Mouse (Mus musculus): ENCODE measurements around the gene Mfsd13b. TPM values are rescaled to one million over a fixed set of nuclear protein-coding genes. Genes with fewer than 3 reads are reported as not detected.
"Not testable (repeated sequence)": the region's sequence is repeated elsewhere in the genome, so short reads cannot be mapped to it uniquely, and the experiment has no call there.

The Mfsd13b gene
- polyA plus RNA-seq, 1 experiment from 2014 or later: 0.50 TPM

- Histone ChIP-seq H3K4me2 (ENCODE audit: low read depth, low read length) (no peak overlapping the region), H3K27me3 (ENCODE audit: control insufficient read depth, insufficient read depth, low read length) (no peaks in the 10 kb centered on the region), H3K9me3 (replicated peaks; ENCODE audit: control insufficient read depth, low read length) (no peaks in the 10 kb centered on the region), H3K36me3 (ENCODE audit: control insufficient read depth, insufficient read depth) (peaks cover 45% of the 10 kb centered on the region), H3K27ac (ENCODE audit: low read length) (no peak overlapping the region), H3K9ac (ENCODE audit: low read length) (no peak overlapping the region), H3K4me3 (ENCODE audit: low read length) (no peak overlapping the region), H3K4me1 (ENCODE audit: control insufficient read depth, insufficient read depth, low read length) (no peaks in the 10 kb centered on the region)
- no peak for ATAC-seq (replicated peaks; ENCODE audit: extremely low read depth, insufficient read depth, low FRiP score)
- WGBS: 70% methylated on average over 8 of the region's 8 CpGs
Measured at GRCm38 (mm10) chr7:120943936-120944509, 38.3 kb upstream of the Mfsd13b start.

GRCm38 (mm10) chr7:120953591-120953990 is 28.7 kb upstream of the Mfsd13b start:
- H3K4me1 ChIP-seq (ENCODE audit: control insufficient read depth, insufficient read depth, low read length); H3K4me2 ChIP-seq (ENCODE audit: low read depth, low read length); H3K9me3 ChIP-seq (replicated peaks; ENCODE audit: control insufficient read depth, low read length); H3K9ac ChIP-seq (ENCODE audit: low read length); H3K4me3 ChIP-seq (ENCODE audit: low read length); ATAC-seq (replicated peaks; ENCODE audit: extremely low read depth, insufficient read depth, low FRiP score); H3K27ac ChIP-seq (ENCODE audit: low read length); H3K27me3 ChIP-seq (ENCODE audit: control insufficient read depth, insufficient read depth, low read length): not testable (repeated sequence)
- 82% methylated on average over 7 of the region's 7 CpGs for WGBS
- peaks cover 21% of the 10 kb centered on the region for H3K36me3 ChIP-seq (ENCODE audit: control insufficient read depth, insufficient read depth)

GRCm38 (mm10) chr7:120960116-120960515 is 22.2 kb upstream of the Mfsd13b start:
- Histone ChIP-seq H3K36me3 (ENCODE audit: control insufficient read depth, insufficient read depth) (peaks cover 20% of the 10 kb centered on the region), H3K9ac (ENCODE audit: low read length) (no peak overlapping the region), H3K27ac (ENCODE audit: low read length) (no peak overlapping the region), H3K27me3 (ENCODE audit: control insufficient read depth, insufficient read depth, low read length) (no peaks in the 10 kb centered on the region), H3K4me3 (ENCODE audit: low read length) (no peak overlapping the region), H3K4me2 (ENCODE audit: low read depth, low read length) (no peak overlapping the region), H3K9me3 (replicated peaks; ENCODE audit: control insufficient read depth, low read length) (no peaks in the 10 kb centered on the region), H3K4me1 (ENCODE audit: control insufficient read depth, insufficient read depth, low read length) (no peaks in the 10 kb centered on the region)
- ATAC-seq (replicated peaks; ENCODE audit: extremely low read depth, insufficient read depth, low FRiP score): no peak
- 92% methylated on average over 2 of the region's 2 CpGs for WGBS

GRCm38 (mm10) chr7:120960601-120961000 is 21.7 kb upstream of the Mfsd13b start:
- Histone ChIP-seq H3K4me1 (ENCODE audit: control insufficient read depth, insufficient read depth, low read length) (no peaks in the 10 kb centered on the region), H3K36me3 (ENCODE audit: control insufficient read depth, insufficient read depth) (peaks cover 20% of the 10 kb centered on the region), H3K9ac (ENCODE audit: low read length) (no peak overlapping the region), H3K4me3 (ENCODE audit: low read length) (no peak overlapping the region), H3K9me3 (replicated peaks; ENCODE audit: control insufficient read depth, low read length) (no peaks in the 10 kb centered on the region), H3K27ac (ENCODE audit: low read length) (no peak overlapping the region), H3K27me3 (ENCODE audit: control insufficient read depth, insufficient read depth, low read length) (no peaks in the 10 kb centered on the region), H3K4me2 (ENCODE audit: low read depth, low read length) (no peak overlapping the region)
- ATAC-seq (replicated peaks; ENCODE audit: extremely low read depth, insufficient read depth, low FRiP score): no peak
- WGBS: 87% methylated on average over 6 of the region's 6 CpGs

- no peaks in the 10 kb centered on the region for H3K9me3 ChIP-seq (replicated peaks; ENCODE audit: control insufficient read depth, low read length)
- H3K9ac ChIP-seq (ENCODE audit: low read length): no peak overlapping the region
- no peaks in the 10 kb centered on the region for H3K4me1 ChIP-seq (ENCODE audit: control insufficient read depth, insufficient read depth, low read length)
- peaks cover 16% of the 10 kb centered on the region for H3K36me3 ChIP-seq (ENCODE audit: control insufficient read depth, insufficient read depth)
- ATAC-seq (replicated peaks; ENCODE audit: extremely low read depth, insufficient read depth, low FRiP score): no peak
- no peaks in the 10 kb centered on the region for H3K27me3 ChIP-seq (ENCODE audit: control insufficient read depth, insufficient read depth, low read length)
- 62% methylated on average over 3 of the region's 3 CpGs for WGBS
- no peak overlapping the region for H3K27ac ChIP-seq (ENCODE audit: low read length)
- no peak overlapping the region for H3K4me3 ChIP-seq (ENCODE audit: low read length)
- H3K4me2 ChIP-seq (ENCODE audit: low read depth, low read length): no peak overlapping the region
Measured at GRCm38 (mm10) chr7:120961893-120962292, 20.4 kb upstream of the Mfsd13b start.

- H3K4me1 ChIP-seq (ENCODE audit: control insufficient read depth, insufficient read depth, low read length): no peaks in the 10 kb centered on the region
- no peaks in the 10 kb centered on the region for H3K9me3 ChIP-seq (replicated peaks; ENCODE audit: control insufficient read depth, low read length)
- no peak for ATAC-seq (replicated peaks; ENCODE audit: extremely low read depth, insufficient read depth, low FRiP score)
- 71% methylated on average over 5 of the region's 5 CpGs for WGBS
- H3K27ac ChIP-seq (ENCODE audit: low read length): no peak overlapping the region
- no peak overlapping the region for H3K4me3 ChIP-seq (ENCODE audit: low read length)
- peaks cover 13% of the 10 kb centered on the region for H3K36me3 ChIP-seq (ENCODE audit: control insufficient read depth, insufficient read depth)
- H3K27me3 ChIP-seq (ENCODE audit: control insufficient read depth, insufficient read depth, low read length): no peaks in the 10 kb centered on the region
- no peak overlapping the region for H3K9ac ChIP-seq (ENCODE audit: low read length)
- H3K4me2 ChIP-seq (ENCODE audit: low read depth, low read length): no peak overlapping the region
Measured at GRCm38 (mm10) chr7:120963126-120963525, 19.2 kb upstream of the Mfsd13b start.

- ATAC-seq (replicated peaks; ENCODE audit: extremely low read depth, insufficient read depth, low FRiP score): no peak
- no peak overlapping the region for H3K4me2 ChIP-seq (ENCODE audit: low read depth, low read length)
- peaks cover 3% of the 10 kb centered on the region; the same call in 1 of the 2 replicates for H3K36me3 ChIP-seq (ENCODE audit: control insufficient read depth, insufficient read depth)
- 63% methylated on average over 7 of the region's 7 CpGs for WGBS
- H3K27ac ChIP-seq (ENCODE audit: low read length): no peak overlapping the region
- H3K27me3 ChIP-seq (ENCODE audit: control insufficient read depth, insufficient read depth, low read length): no peaks in the 10 kb centered on the region
- no peaks in the 10 kb centered on the region for H3K9me3 ChIP-seq (replicated peaks; ENCODE audit: control insufficient read depth, low read length)
- peaks cover 6% of the 10 kb centered on the region; the same call in 1 of the 2 replicates for H3K4me1 ChIP-seq (ENCODE audit: control insufficient read depth, insufficient read depth, low read length)
- no peak overlapping the region for H3K9ac ChIP-seq (ENCODE audit: low read length)
- no peak overlapping the region for H3K4me3 ChIP-seq (ENCODE audit: low read length)
Measured at GRCm38 (mm10) chr7:120969221-120969620, 13.1 kb upstream of the Mfsd13b start.

GRCm38 (mm10) chr7:120970112-120970511 is 12.2 kb upstream of the Mfsd13b start:
- H3K9me3 ChIP-seq (replicated peaks; ENCODE audit: control insufficient read depth, low read length): no peaks in the 10 kb centered on the region
- no peak overlapping the region for H3K4me2 ChIP-seq (ENCODE audit: low read depth, low read length)
- no peak overlapping the region for H3K27ac ChIP-seq (ENCODE audit: low read length)
- H3K4me1 ChIP-seq (ENCODE audit: control insufficient read depth, insufficient read depth, low read length): peaks cover 8% of the 10 kb centered on the region; the same call in 1 of the 2 replicates
- no peaks in the 10 kb centered on the region for H3K27me3 ChIP-seq (ENCODE audit: control insufficient read depth, insufficient read depth, low read length)
- peaks cover 3% of the 10 kb centered on the region; the same call in 1 of the 2 replicates for H3K36me3 ChIP-seq (ENCODE audit: control insufficient read depth, insufficient read depth)
- H3K4me3 ChIP-seq (ENCODE audit: low read length): no peak overlapping the region
- WGBS: 67% methylated on average over 5 of the region's 5 CpGs
- no peak for ATAC-seq (replicated peaks; ENCODE audit: extremely low read depth, insufficient read depth, low FRiP score)
- no peak overlapping the region for H3K9ac ChIP-seq (ENCODE audit: low read length)

- not testable (repeated sequence) for H3K9me3 ChIP-seq (replicated peaks; ENCODE audit: control insufficient read depth, low read length); H3K36me3 ChIP-seq (ENCODE audit: control insufficient read depth, insufficient read depth); H3K9ac ChIP-seq (ENCODE audit: low read length); H3K27ac ChIP-seq (ENCODE audit: low read length); H3K4me2 ChIP-seq (ENCODE audit: low read depth, low read length); H3K4me3 ChIP-seq (ENCODE audit: low read length); H3K27me3 ChIP-seq (ENCODE audit: control insufficient read depth, insufficient read depth, low read length); ATAC-seq (replicated peaks; ENCODE audit: extremely low read depth, insufficient read depth, low FRiP score)
- peaks cover 16% of the 10 kb centered on the region for H3K4me1 ChIP-seq (ENCODE audit: control insufficient read depth, insufficient read depth, low read length)
- WGBS: 73% methylated on average over 2 of the region's 2 CpGs
Measured at GRCm38 (mm10) chr7:120972471-120972870, 9.8 kb upstream of the Mfsd13b start.

Measured in heart, embryonic 16.5 days (tissue).